Mouse (Mus musculus): ENCODE data around the gene Fank1.

GRCm38 (mm10) chr7:133870265-133870664, 93.6 kb downstream of the Fank1 start:
- TF ChIP-seq POLR2A (IDR thresholded peaks at IDR 0.05; ENCODE audit: low read depth, low read length) (no peak), CTCF (IDR thresholded peaks at IDR 0.05; ENCODE audit: borderline replicate concordance, insufficient read depth, low read length) (no peak)
